Mouse (Mus musculus): ENCODE data around the gene Olfr1497. TPM values are rescaled to one million over a fixed set of nuclear protein-coding genes. Genes with fewer than 3 reads are reported as not detected.

Olfr1497 gene
- polyA plus RNA-seq (2014; fragmentation: Illumina TruSeq; extraction: RNeasy Lipid Tissue Mini Kit (QIAGEN cat#74804); ENCODE audit: low read depth, low replicate concordance), result not detected

GRCm38 (mm10) chr19:13798102-13798501 is at the start of gene Olfr1497:
TSS of gene Olfr1497 (minus strand) at chr19:13798202.

DNA sequence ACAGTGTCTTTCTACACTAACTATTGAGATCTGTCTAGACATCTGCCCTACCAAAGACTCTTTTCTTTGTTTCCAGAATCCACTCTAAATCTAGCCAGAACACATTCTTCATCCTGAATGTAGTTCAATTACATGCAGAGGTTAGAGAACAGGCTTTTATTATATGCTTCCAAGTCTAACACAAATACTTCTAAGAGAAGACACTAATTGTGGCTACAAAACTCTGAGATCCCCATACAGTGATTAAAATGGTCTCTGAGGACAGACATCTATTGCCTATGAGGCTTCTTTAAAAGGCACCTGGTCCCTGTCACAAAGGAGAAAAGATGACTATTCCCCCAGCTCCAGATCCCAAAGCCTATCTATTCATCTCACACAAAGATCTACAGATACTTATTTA is 32.4 kb upstream of the Olfr1497 start, which contains the start of gene Olfr1500:
Gene Olfr1500, minus strand, starts transcription at position 101 of the 400 bp plus-strand sequence.

DNA sequence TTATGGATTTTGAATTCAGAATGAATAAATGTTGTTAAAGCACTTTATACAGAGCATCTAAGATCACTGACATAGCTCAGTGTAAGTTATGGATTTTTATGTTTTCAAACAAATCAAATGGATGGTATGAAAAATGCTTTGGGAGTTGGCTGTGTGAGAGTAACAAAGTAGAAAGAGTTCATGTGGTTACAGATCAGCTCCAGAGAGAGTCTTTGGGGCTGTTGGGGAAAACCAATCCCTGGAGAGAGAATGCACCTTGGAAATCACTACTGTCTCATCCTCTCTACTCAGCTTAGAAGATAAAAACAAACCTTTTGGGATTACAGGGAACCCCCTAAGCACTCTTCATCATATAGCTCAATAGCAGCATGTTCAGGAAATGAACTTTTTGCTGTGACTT is 21.3 kb upstream of the Olfr1497 start, which contains the start of gene Olfr1499:
Gene Olfr1499, minus strand, starts transcription at position 101 of the 400 bp plus-strand sequence.

DNA sequence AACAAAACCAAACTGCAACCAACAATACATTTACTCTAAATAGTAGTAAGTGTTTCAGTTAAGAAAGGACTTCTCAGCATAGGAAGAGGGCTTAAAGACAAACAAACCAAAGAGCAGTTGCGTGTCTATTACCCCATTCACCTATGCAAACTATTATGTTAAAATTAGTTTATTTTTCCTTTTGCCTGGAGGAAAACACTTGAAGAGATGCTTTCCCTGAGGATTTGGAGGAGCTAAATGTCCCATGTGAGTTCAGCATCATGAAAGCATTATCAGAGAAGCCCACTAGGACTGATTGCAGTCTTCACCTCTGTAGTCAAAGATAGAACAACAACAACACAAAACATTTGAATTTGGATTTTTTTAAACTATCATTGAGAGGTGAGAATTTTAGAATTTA is 20.4 kb downstream of the Olfr1497 start, which contains the start of gene Olfr1496:
Gene Olfr1496, plus strand, starts transcription at position 301 of the 400 bp plus-strand sequence.

GRCm38 (mm10) chr19:13764306-13764705 is 33.7 kb downstream of the Olfr1497 start, which contains the start of gene Olfr1495:
TSS of gene Olfr1495 (plus strand) at chr19:13764606.

Other genes with a start within 250 kb of the Olfr1497 start
- not detected for gene Olfr1484, start 214.7 kb downstream of the Olfr1497 start, polyA plus RNA-seq (2014; fragmentation: Illumina TruSeq; extraction: RNeasy Lipid Tissue Mini Kit (QIAGEN cat#74804); ENCODE audit: low read depth, low replicate concordance)
- gene Olfr1487, start 180.8 kb downstream of the Olfr1497 start, polyA plus RNA-seq (2014; fragmentation: Illumina TruSeq; extraction: RNeasy Lipid Tissue Mini Kit (QIAGEN cat#74804); ENCODE audit: low read depth, low replicate concordance), result not detected
- not detected for gene Olfr1489, start 166.6 kb downstream of the Olfr1497 start, polyA plus RNA-seq (2014; fragmentation: Illumina TruSeq; extraction: RNeasy Lipid Tissue Mini Kit (QIAGEN cat#74804); ENCODE audit: low read depth, low replicate concordance)
- not detected for gene Olfr1490, start 147.1 kb downstream of the Olfr1497 start, polyA plus RNA-seq (2014; fragmentation: Illumina TruSeq; extraction: RNeasy Lipid Tissue Mini Kit (QIAGEN cat#74804); ENCODE audit: low read depth, low replicate concordance)
- gene Olfr1491, start 100.9 kb downstream of the Olfr1497 start, polyA plus RNA-seq (2014; fragmentation: Illumina TruSeq; extraction: RNeasy Lipid Tissue Mini Kit (QIAGEN cat#74804); ENCODE audit: low read depth, low replicate concordance), result not detected
- gene Olfr1493-ps1, start 74.9 kb downstream of the Olfr1497 start, polyA plus RNA-seq (2014; fragmentation: Illumina TruSeq; extraction: RNeasy Lipid Tissue Mini Kit (QIAGEN cat#74804); ENCODE audit: low read depth, low replicate concordance), result not detected
- gene Olfr1494, start 58.5 kb downstream of the Olfr1497 start, polyA plus RNA-seq (2014; fragmentation: Illumina TruSeq; extraction: RNeasy Lipid Tissue Mini Kit (QIAGEN cat#74804); ENCODE audit: low read depth, low replicate concordance), result not detected
- gene Olfr1495, start 33.6 kb downstream of the Olfr1497 start, polyA plus RNA-seq (2014; fragmentation: Illumina TruSeq; extraction: RNeasy Lipid Tissue Mini Kit (QIAGEN cat#74804); ENCODE audit: low read depth, low replicate concordance), result not detected
- gene Olfr1496, start 20.3 kb downstream of the Olfr1497 start, polyA plus RNA-seq (2014; fragmentation: Illumina TruSeq; extraction: RNeasy Lipid Tissue Mini Kit (QIAGEN cat#74804); ENCODE audit: low read depth, low replicate concordance), result not detected
- gene Olfr1499, start 21.2 kb upstream of the Olfr1497 start, polyA plus RNA-seq (2014; fragmentation: Illumina TruSeq; extraction: RNeasy Lipid Tissue Mini Kit (QIAGEN cat#74804); ENCODE audit: low read depth, low replicate concordance), result not detected
- not detected for gene Olfr1500, start 32.3 kb upstream of the Olfr1497 start, polyA plus RNA-seq (2014; fragmentation: Illumina TruSeq; extraction: RNeasy Lipid Tissue Mini Kit (QIAGEN cat#74804); ENCODE audit: low read depth, low replicate concordance)
- not detected for gene Olfr1501, start 52.5 kb upstream of the Olfr1497 start, polyA plus RNA-seq (2014; fragmentation: Illumina TruSeq; extraction: RNeasy Lipid Tissue Mini Kit (QIAGEN cat#74804); ENCODE audit: low read depth, low replicate concordance)
- gene Olfr1502, start 63.6 kb upstream of the Olfr1497 start, polyA plus RNA-seq (2014; fragmentation: Illumina TruSeq; extraction: RNeasy Lipid Tissue Mini Kit (QIAGEN cat#74804); ENCODE audit: low read depth, low replicate concordance), result not detected
- not detected for gene Olfr1504, start 99.7 kb upstream of the Olfr1497 start, polyA plus RNA-seq (2014; fragmentation: Illumina TruSeq; extraction: RNeasy Lipid Tissue Mini Kit (QIAGEN cat#74804); ENCODE audit: low read depth, low replicate concordance)
- gene Olfr1505, start 115.3 kb upstream of the Olfr1497 start, polyA plus RNA-seq (2014; fragmentation: Illumina TruSeq; extraction: RNeasy Lipid Tissue Mini Kit (QIAGEN cat#74804); ENCODE audit: low read depth, low replicate concordance), result not detected